Mouse (Mus musculus): Measurements from ENCODE around the gene 1810009A15Rik. TPM values are rescaled to one million over a fixed set of nuclear protein-coding genes. Genes with fewer than 3 reads are reported as not detected.
A peak's percentile ranks its signal among the peaks of the same experiment; 100 is the strongest.

The 1810009A15Rik gene
- total and polyA plus RNA-seq, 3 experiments: 157 to 218 (median 161) TPM

GRCm38 (mm10) chr19:8839103-8839907 lies 49.3 kb upstream of the 1810009A15Rik start, which contains the start of gene Gng3:
Gene Gng3, minus strand, starts transcription at chr19:8839194.
- in situ Hi-C loops (cut with MboI; ENCODE audit: low pct_ligation_motif_present, low pct_unique_long_range_greater_than_20kb, low sequenced_read_pairs): loop anchor here (25.0 kb wide), 1 partner anchor 1023 kb away; no protein-coding TSS in a partner anchor
- TF ChIP-seq ETS1 (conservative IDR thresholded peaks at IDR 0.05; ENCODE audit: low read depth, low read length) (0 out of 2 replicates have a peak, but pooled peaks have one; percentile 32), CHD2 (IDR thresholded peaks at IDR 0.05; ENCODE audit: low read length) (peak; percentile 75), E2F4 (IDR thresholded peaks at IDR 0.05; ENCODE audit: insufficient replicate concordance, low read depth, low read length) (no peak), CTCF (conservative IDR thresholded peaks at IDR 0.05 in 1 of 2, IDR thresholded peaks at IDR 0.05 in 1 of 2; ENCODE audit: low read depth in 2 of 2, low read length in 2 of 2) (no peak), MYC (IDR thresholded peaks at IDR 0.05; ENCODE audit: low read depth, low read length) (peak; percentile 40; the same call in 1 of the 2 replicates), CHD1 (IDR thresholded peaks at IDR 0.05; ENCODE audit: low read depth, low read length) (peak; percentile 98), KAT2A (IDR thresholded peaks at IDR 0.05; ENCODE audit: insufficient replicate concordance, low read length) (no peak), TBP (conservative IDR thresholded peaks at IDR 0.05; ENCODE audit: low read depth, low read length) (0 out of 2 replicates have a peak, but pooled peaks have one; percentile 56), GABPA (IDR thresholded peaks at IDR 0.05; ENCODE audit: insufficient replicate concordance, low read depth, low read length) (no peak), EP300 (IDR thresholded peaks at IDR 0.05; ENCODE audit: low read length) (no peak), ZKSCAN1 (IDR thresholded peaks at IDR 0.05; ENCODE audit: borderline replicate concordance, low read depth, low read length) (no peak), SMC3 (IDR thresholded peaks at IDR 0.05; ENCODE audit: low read depth, low read length) (no peak), MEF2A (IDR thresholded peaks at IDR 0.05; ENCODE audit: borderline replicate concordance, low read depth, low read length) (peak; percentile 44; the same call in 1 of the 2 replicates), PAX5 (IDR thresholded peaks at IDR 0.05; ENCODE audit: low read length) (no peak), USF2 (conservative IDR thresholded peaks at IDR 0.05; ENCODE audit: low read depth, low read length) (no peak), UBTF (IDR thresholded peaks at IDR 0.05; ENCODE audit: low read depth, low read length) (no peak), MXI1 (IDR thresholded peaks at IDR 0.05; ENCODE audit: low read depth, low read length) (peak; percentile 48; the same call in 1 of the 2 replicates), JUN (IDR thresholded peaks at IDR 0.05; ENCODE audit: insufficient read depth, low read depth, low read length) (no peak), ZMIZ1 (IDR thresholded peaks at IDR 0.05; ENCODE audit: low read depth, low read length) (no peak), POLR2AphosphoS2 (IDR thresholded peaks at IDR 0.05; ENCODE audit: low read depth, low read length) (no peak), POLR2A (IDR thresholded peaks at IDR 0.05; ENCODE audit: low read depth, low read length) (peak; percentile 38; the same call in 1 of the 2 replicates), NRF1 (IDR thresholded peaks at IDR 0.05; ENCODE audit: low read depth, low read length) (0 out of 2 replicates have a peak, but pooled peaks have one; percentile 15), RAD21 (IDR thresholded peaks at IDR 0.05; ENCODE audit: low read depth, low read length) (no peak), TCF12 (IDR thresholded peaks at IDR 0.05; ENCODE audit: low read depth, low read length) (peak; percentile 77), ELF1 (IDR thresholded peaks at IDR 0.05; ENCODE audit: low read depth, low read length) (peak; percentile 76), MAZ (IDR thresholded peaks at IDR 0.05; ENCODE audit: low read depth, low read length) (no peak; the same call in 1 of the 2 replicates), ZC3H11A (IDR thresholded peaks at IDR 0.05; ENCODE audit: low read depth, low read length) (no peak), IRF4 (IDR thresholded peaks at IDR 0.05; ENCODE audit: low read depth, low read length) (0 out of 2 replicates have a peak, but pooled peaks have one; percentile 17), SIN3A (IDR thresholded peaks at IDR 0.05; ENCODE audit: low read length) (peak; percentile 73), HCFC1 (IDR thresholded peaks at IDR 0.05; ENCODE audit: low read depth, low read length) (peak; percentile 49; the same call in 1 of the 2 replicates), ZNF384 (IDR thresholded peaks at IDR 0.05; ENCODE audit: low read depth, low read length) (no peak), USF1 (IDR thresholded peaks at IDR 0.05; ENCODE audit: low read depth, low read length) (no peak), MAX (IDR thresholded peaks at IDR 0.05; ENCODE audit: low read length) (0 out of 2 replicates have a peak, but pooled peaks have one; percentile 46), BHLHE40 (IDR thresholded peaks at IDR 0.05; ENCODE audit: low read depth, low read length) (peak; percentile 36; the same call in 1 of the 2 replicates)
- Histone ChIP-seq H3K4me2 (ENCODE audit: insufficient read depth, low read depth, poor library complexity, severe bottlenecking) (peak within 1 kb of the TSS; percentile 96), H3K27me3 (replicated peaks) (no peaks in the 10 kb centered on the region), H3K4me3 (replicated peaks in 1 of 3; ENCODE audit: low read depth in 2 of 3, low read length in 2 of 3, poor library complexity in 1 of 3) (peak within 1 kb of the TSS; percentile 56 to 81 (median 65)), H3K9ac (ENCODE audit: insufficient read depth, low read depth) (peak within 1 kb of the TSS; percentile 75), H3K36me3 (replicated peaks in 1 of 2; ENCODE audit: control insufficient read depth in 1 of 2, insufficient read depth in 1 of 2, low read length in 1 of 2) (peaks cover 15 to 51% of the 10 kb centered on the region in 2 experiments), H3K4me1 (ENCODE audit: control insufficient read depth in 1 of 2, insufficient read depth in 2 of 2) (peaks cover 11 to 45% of the 10 kb centered on the region in 2 experiments), H3K9me3 (replicated peaks; ENCODE audit: low read length) (no peaks in the 10 kb centered on the region), H3K27ac (ENCODE audit: insufficient read depth, low read depth) (peak within 1 kb of the TSS; percentile 92), H3K79me2 (replicated peaks; ENCODE audit: control insufficient read depth, extremely low read depth, insufficient read depth, poor library complexity, severe bottlenecking) (peaks cover 20% of the 10 kb centered on the region)
- DNase-seq (ENCODE audit: extremely low read depth): peak; percentile 64
- dilution Hi-C loops (cut with MboI; ENCODE audit: extremely low pct_ligation_motif_present, extremely low pct_unique_long_range_greater_than_20kb, low sequenced_read_pairs): no loop called here

All from CH12.LX (cell line).